Mouse (Mus musculus): ENCODE data around the gene Gm20708.

DNA sequence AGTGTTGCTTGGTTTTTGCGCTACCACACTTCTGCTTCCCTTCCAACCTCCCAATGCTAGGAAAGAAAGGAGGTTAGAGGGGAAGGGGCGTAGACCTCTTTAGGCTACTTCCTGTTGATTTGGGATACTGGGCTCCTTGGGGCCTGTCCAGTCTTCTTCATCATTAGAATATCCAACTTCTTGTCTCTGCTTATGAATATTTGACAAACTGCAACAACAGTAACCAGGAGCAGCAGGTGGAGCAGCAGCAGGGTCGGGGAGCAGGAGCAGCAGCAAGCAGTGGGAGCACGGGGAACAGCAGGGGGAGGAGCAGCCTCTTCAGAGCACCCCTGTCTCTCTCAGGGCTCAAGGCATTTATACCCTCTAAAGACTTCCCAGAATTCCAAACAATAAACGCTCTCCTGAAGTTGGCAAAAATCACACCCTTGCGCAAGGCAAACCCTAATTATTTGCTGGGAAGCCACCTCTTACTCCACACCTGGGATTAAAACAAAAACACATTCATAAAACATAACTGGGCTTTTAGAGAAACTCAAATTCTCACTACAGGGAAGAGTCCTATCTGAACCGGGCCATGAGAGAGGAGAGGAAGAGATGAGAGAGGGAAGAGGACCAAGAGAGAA is 38.2 kb downstream of the Gm20708 start:
- no peak for TF ChIP-seq CTCF (conservative IDR thresholded peaks at IDR 0.05; ENCODE audit: low read length)
- TF ChIP-seq POU5F1 (IDR thresholded peaks at IDR 0.05; ENCODE audit: borderline replicate concordance, low read length): no peak

Data from E14TG2a.4 (cell line).